Comparison of ENCODE assay signal across 8 mouse cellular contexts in the genomic region with DNA sequence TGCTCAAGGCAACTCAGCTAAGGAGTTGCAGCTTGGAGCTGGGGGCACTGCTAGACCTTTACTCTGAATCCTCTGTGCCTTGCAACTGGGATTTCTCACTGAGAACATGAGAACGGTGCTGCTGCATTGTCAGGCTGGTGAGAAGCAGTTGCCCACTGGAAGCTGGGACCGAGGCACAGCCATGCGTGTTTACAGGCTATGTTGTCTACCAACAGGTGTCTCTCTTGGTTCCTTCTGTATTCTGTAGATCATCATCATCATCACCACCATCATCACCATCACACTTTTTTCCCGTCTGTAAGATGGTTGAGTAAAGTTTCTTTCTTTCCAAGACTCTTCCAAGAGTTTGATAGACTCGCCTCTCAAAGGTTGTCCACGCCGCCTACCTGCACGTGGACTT. TPM values are rescaled to one million over a fixed set of nuclear protein-coding genes. Genes with fewer than 3 reads are reported as not detected.
DNase-seq lines count a peak whose midpoint lies in the region; ATAC-seq lines count a peak whose summit lies in the region.

A gene (plus strand): TSS at position 301 of the 400 bp plus-strand sequence.

- H3K27ac ChIP-seq in kidney, embryonic 15.5 days, result no peak within 1 kb of the TSS
- no peak within 1 kb of the TSS for H3K27ac ChIP-seq in midbrain, embryonic 13.5 days

- no peaks in the 10 kb centered on the region for H3K36me3 ChIP-seq in kidney, embryonic 15.5 days
- H3K36me3 ChIP-seq in midbrain, embryonic 13.5 days, result no peaks in the 10 kb centered on the region

- no peak for ATAC-seq in kidney, embryonic 15.5 days (replicated peaks; ENCODE audit: low FRiP score)
- no peak for ATAC-seq in midbrain, embryonic 13.5 days

- peaks cover 14% of the 10 kb centered on the region; the same call in 1 of the 2 replicates for H3K4me1 ChIP-seq in kidney, embryonic 15.5 days
- no peaks in the 10 kb centered on the region for H3K4me1 ChIP-seq in midbrain, embryonic 13.5 days (replicated peaks)

- DNase-seq in kidney, adult 11 months, result no peak
- no peak for DNase-seq in adrenal gland, postnatal 36 days
- DNase-seq in gonadal fat pad, adult 2 months (ENCODE audit: low read depth), result no peak
- no peak for DNase-seq in layer of hippocampus, postnatal 10 days (ENCODE audit: low spot score in 2 of 2)
- no peak for DNase-seq in cerebellum, postnatal 10 days
- DNase-seq in cerebellum, postnatal 25 days, result no peak

- no peak within 1 kb of the TSS for H3K4me3 ChIP-seq in kidney, embryonic 15.5 days (replicated peaks)
- no peak within 1 kb of the TSS for H3K4me3 ChIP-seq in midbrain, embryonic 13.5 days (replicated peaks)

- no peak within 1 kb of the TSS for H3K9ac ChIP-seq in kidney, embryonic 15.5 days
- no peak within 1 kb of the TSS for H3K9ac ChIP-seq in midbrain, embryonic 13.5 days (replicated peaks)

- WGBS in kidney, embryonic 15.5 days, result 93% methylated on average over 8 of the region's 8 CpGs
- 93% methylated on average over 8 of the region's 8 CpGs for WGBS in midbrain, embryonic 13.5 days

- no peaks in the 10 kb centered on the region for H3K9me3 ChIP-seq in kidney, embryonic 15.5 days (replicated peaks)
- H3K9me3 ChIP-seq in midbrain, embryonic 13.5 days, result no peaks in the 10 kb centered on the region

- no peak within 1 kb of the TSS for H3K4me2 ChIP-seq in kidney, embryonic 15.5 days
- H3K4me2 ChIP-seq in midbrain, embryonic 13.5 days (replicated peaks), result no peak within 1 kb of the TSS

- H3K27me3 ChIP-seq in kidney, embryonic 15.5 days, result no peaks in the 10 kb centered on the region
- no peaks in the 10 kb centered on the region for H3K27me3 ChIP-seq in midbrain, embryonic 13.5 days

RNA-seq across cellular contexts. Expression of the gene that starts here (rescaled TPM):
- 299 and 308 TPM in 2 replicates for polyA plus RNA-seq in kidney, embryonic 15.5 days (2015; fragmentation: Nextera tagmentation; extraction: Ambion mirVana)
- total RNA-seq in adrenal gland, postnatal 36 days (2021), result 100 to 1,000 TPM; 128 to 130 TPM
- polyA plus RNA-seq in gonadal fat pad, adult 2 months (2012; rRNA removed), result 97.5 and 99.6 TPM in 2 replicates
- 100 to 1,000 TPM; 202 to 214 TPM for total RNA-seq in layer of hippocampus, postnatal 10 days (2021)
- 333 and 366 TPM in 2 replicates for polyA plus RNA-seq in midbrain, embryonic 13.5 days (2015; fragmentation: Nextera tagmentation; extraction: Ambion mirVana)
